Comparison of ENCODE assay signal across 32 mouse cellular contexts in genomic region chr11:68997080-68997479, GRCm38 (mm10). TPM values are rescaled to one million over a fixed set of nuclear protein-coding genes. Genes with fewer than 3 reads are reported as not detected.
"Had no signal": no experiment of that assay in that cellular context is flagged by ENCODE, and none has a peak within 500 bp of the region (broad histone marks: within the 10 kb centered on the region; RNA-seq: fewer than 3 reads in every experiment).

No protein-coding gene starts in this region.

- H3K4me3 ChIP-seq: left cerebral cortex, adult 2 months; limb, embryonic 10.5 days; limb, embryonic 12.5 days; limb, embryonic 13.5 days; limb, embryonic 15.5 days; liver, embryonic 13.5 days; liver, embryonic 15.5 days; lung, embryonic 15.5 days; megakaryocyte, embryonic 14.5 days; midbrain, embryonic 10.5 days; midbrain, embryonic 12.5 days; midbrain, embryonic 13.5 days; midbrain, embryonic 15.5 days; myocyte; neural tube, embryonic 12.5 days; neural tube, embryonic 13.5 days had no signal

- H3K4me2 ChIP-seq: limb, embryonic 12.5 days; limb, embryonic 13.5 days; limb, embryonic 15.5 days; liver, embryonic 11.5 days; liver, embryonic 13.5 days; liver, embryonic 15.5 days; lung, embryonic 14.5 days; lung, embryonic 15.5 days; midbrain, embryonic 11.5 days; midbrain, embryonic 12.5 days; midbrain, embryonic 13.5 days; midbrain, embryonic 15.5 days; neural tube, embryonic 12.5 days; neural tube, embryonic 13.5 days had no signal

- H3K27me3 ChIP-seq: limb, embryonic 12.5 days; limb, embryonic 13.5 days; limb, embryonic 15.5 days; liver, embryonic 13.5 days; liver, embryonic 15.5 days; lung, embryonic 15.5 days; megakaryocyte, embryonic 14.5 days; midbrain, embryonic 12.5 days; midbrain, embryonic 13.5 days; midbrain, embryonic 15.5 days; neural tube, embryonic 12.5 days; neural tube, embryonic 13.5 days had no signal

- H3K9ac ChIP-seq: limb, embryonic 12.5 days; limb, embryonic 13.5 days; limb, embryonic 15.5 days; liver, embryonic 13.5 days; liver, embryonic 14.5 days; liver, embryonic 15.5 days; lung, embryonic 14.5 days; lung, embryonic 15.5 days; midbrain, embryonic 12.5 days; midbrain, embryonic 13.5 days; midbrain, embryonic 15.5 days; neural tube, embryonic 12.5 days; neural tube, embryonic 13.5 days had no signal

- DNase-seq: left cerebral cortex, postnatal 4 days; liver; liver, embryonic 13.5 days; lung, adult 18-20 months; lung, adult 2 months; lung, embryonic 14.5 days; lung, postnatal 10 days; lung, postnatal 14 days; lung, postnatal 36 days; lung, postnatal 4 days; midbrain, embryonic 14.5 days had no signal

- ATAC-seq: lung, postnatal 0 days; midbrain, embryonic 13.5 days; midbrain, embryonic 15.5 days; midbrain, embryonic 16.5 days had no signal

- H3K9me3 ChIP-seq: limb, embryonic 10.5 days; limb, embryonic 12.5 days; limb, embryonic 13.5 days; limb, embryonic 15.5 days; liver, embryonic 13.5 days; liver, embryonic 15.5 days; lung, embryonic 15.5 days; megakaryocyte, embryonic 14.5 days; midbrain, embryonic 10.5 days; midbrain, embryonic 12.5 days; midbrain, embryonic 13.5 days; midbrain, embryonic 15.5 days; neural tube, embryonic 12.5 days; neural tube, embryonic 13.5 days had no signal

- H3K4me1 ChIP-seq: limb, embryonic 10.5 days; limb, embryonic 12.5 days; limb, embryonic 13.5 days; limb, embryonic 15.5 days; liver, embryonic 13.5 days; lung, embryonic 15.5 days; midbrain, embryonic 10.5 days; midbrain, embryonic 12.5 days; midbrain, embryonic 13.5 days; midbrain, embryonic 15.5 days; neural tube, embryonic 12.5 days; neural tube, embryonic 13.5 days had no signal

- H3K27ac ChIP-seq: left cerebral cortex, adult 2 months; limb, embryonic 10.5 days; limb, embryonic 12.5 days; limb, embryonic 13.5 days; limb, embryonic 15.5 days; liver, embryonic 13.5 days; liver, embryonic 14.5 days; liver, embryonic 15.5 days; lung, embryonic 15.5 days; macrophage; midbrain, embryonic 10.5 days; midbrain, embryonic 12.5 days; midbrain, embryonic 13.5 days; midbrain, embryonic 15.5 days; neural tube, embryonic 12.5 days; neural tube, embryonic 13.5 days had no signal

RNA-seq across cellular contexts. Expression of gene Arhgef15, which starts 39.8 kb away (rescaled TPM):
- polyA plus RNA-seq: macrophage had no signal
